Mouse (Mus musculus) CH12.LX (cell line): ENCODE measurements around the gene Plekhb1.

Experiments used
- CTCF ChIP-seq, 2 experiments: IDR thresholded peaks in 1 of 2; conservative IDR thresholded peaks in 1 of 2; 2 replicates each; pipeline ENCODE4 v1.5.1; 2011 to 2012; ENCODE audit warnings: low read depth in 2 of 2, low read length in 2 of 2, improper control_type of control experiment in 1 of 2, inconsistent platforms in 1 of 2, mild to moderate bottlenecking in 1 of 2, moderate library complexity in 1 of 2
- POLR2A ChIP-seq: IDR thresholded peaks from 2 replicates; pipeline ENCODE4 v1.6.1; 2011; ENCODE audit warnings: low read depth, mild to moderate bottlenecking, improper control_type of control experiment, low read length

GRCm38 (mm10) chr7:100654441-100654840 lies 7.8 kb downstream of the Plekhb1 start:
- TF ChIP-seq POLR2A (no peak), CTCF (conservative IDR thresholded peaks at IDR 0.05 in 1 of 2, IDR thresholded peaks at IDR 0.05 in 1 of 2; ENCODE audit: low read depth in 2 of 2, low read length in 2 of 2) (no peak)
